Mouse (Mus musculus) forebrain, embryonic 14.5 days (tissue): ENCODE results near the gene Wwp2. TPM values are rescaled to one million over a fixed set of nuclear protein-coding genes. Genes with fewer than 3 reads are reported as not detected.

Experiments
- ATAC-seq: fragments of 200-750 bp; cut with Nextera tagmentation; 2 replicates; pipeline ENCODE4 v1.8.0; 2017; ENCODE audit warnings: mild to moderate bottlenecking, moderate library complexity
- DNase-seq: peaks from one replicate; pipeline ENCODE4 v3.0.0-alpha.2; 2015; ENCODE audit warnings: low spot score
- H3K27ac ChIP-seq: fragments of 300-500 bp; sonication (generic); 2 replicates; pipeline ENCODE4 v1.5.1; 2014; ENCODE audit warnings: low read depth, mild to moderate bottlenecking, control low read depth, low read length, moderate library complexity
- H3K27me3 ChIP-seq: fragments of 300-500 bp; sonication (generic); replicated peaks from 2 replicates; pipeline ENCODE4 v1.6.1; 2014; ENCODE audit warnings: low read length, control low read depth, mixed read lengths; ENCODE audit not compliant: control insufficient read depth, insufficient read depth
- H3K36me3 ChIP-seq: fragments of 300-500 bp; sonication (generic); 2 replicates; pipeline ENCODE4 v1.6.1; 2014; ENCODE audit warnings: low read length, control low read depth; ENCODE audit not compliant: control insufficient read depth, insufficient read depth
- H3K4me1 ChIP-seq: fragments of 300-500 bp; sonication (generic); 2 replicates; pipeline ENCODE4 v1.6.1; 2014; ENCODE audit warnings: antibody characterized with exemption, low read length, control low read depth; ENCODE audit not compliant: control insufficient read depth, insufficient read depth
- H3K4me2 ChIP-seq: fragments of 300-500 bp; sonication (generic); 2 replicates; pipeline ENCODE4 v1.6.1; 2014; ENCODE audit warnings: mild to moderate bottlenecking, control low read depth, low read length
- H3K4me3 ChIP-seq: fragments of 300-500 bp; sonication (generic); 2 replicates; pipeline ENCODE4 v1.5.1; 2014; ENCODE audit warnings: low read depth, low read length, control low read depth
- H3K9ac ChIP-seq: fragments of 300-500 bp; sonication (generic); 2 replicates; pipeline ENCODE4 v1.6.1; 2014; ENCODE audit warnings: mild to moderate bottlenecking, low read length, control low read depth, moderate library complexity
- H3K9me3 ChIP-seq: fragments of 300-500 bp; sonication (generic); replicated peaks from 2 replicates; pipeline ENCODE4 v1.6.1; 2016; ENCODE audit warnings: low read length, control low read depth, mixed read lengths; ENCODE audit not compliant: control insufficient read depth
- WGBS: fragments of 180-500 bp; shearing (Covaris S2); extraction: QIAGEN DNeasy Blood & Tissue Kit; methylation state at CpG from one replicate; pipeline ENCODE4 v1.1.7; 2014; 5-methylcytosine and 5-hydroxymethylcytosine counted together
- polyA plus RNA-seq: library from polyadenylated mRNA; unstranded; fragments of >200 nt; fragmentation: Nextera tagmentation; extraction: Ambion mirVana; gene quantifications from 2 replicates; pipeline ENCODE4 v1.2.1, GENCODE M21; 2014

Gene Wwp2
- polyA plus RNA-seq, 1 experiment from 2014 or later, result 40.4 TPM

DNA sequence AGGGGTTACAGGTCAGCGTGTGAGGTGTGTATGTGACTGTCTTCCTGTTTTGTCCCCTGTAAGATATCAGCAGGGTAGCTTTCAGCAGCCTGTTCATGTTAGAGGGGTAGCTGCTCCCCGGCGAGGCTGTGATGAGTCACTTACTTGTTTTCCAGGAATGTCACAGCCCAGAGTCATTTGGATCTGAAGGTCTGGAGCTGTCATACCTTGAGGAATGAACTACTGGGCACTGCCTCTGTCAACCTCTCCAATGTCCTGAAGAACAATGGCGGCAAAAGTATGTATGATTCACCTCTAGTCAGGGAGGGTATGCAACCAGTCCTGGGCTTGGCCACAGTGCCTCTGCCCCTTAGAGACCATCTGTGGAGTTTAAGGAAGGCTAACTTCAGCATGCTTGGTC is 21.6 kb downstream of the Wwp2 start:
- no peaks in the 10 kb centered on the region for H3K9me3 ChIP-seq
- H3K4me1 ChIP-seq, result no peaks in the 10 kb centered on the region
- no peak overlapping the region for H3K9ac ChIP-seq
- H3K27me3 ChIP-seq, result no peaks in the 10 kb centered on the region
- peaks cover 41% of the 10 kb centered on the region for H3K36me3 ChIP-seq
- 82% methylated on average over 4 of the region's 4 CpGs for WGBS
- ATAC-seq (no peak), DNase-seq (no peak)
- no peak overlapping the region for H3K4me2 ChIP-seq
- H3K27ac ChIP-seq, result no peak overlapping the region
- no peak overlapping the region for H3K4me3 ChIP-seq

DNA sequence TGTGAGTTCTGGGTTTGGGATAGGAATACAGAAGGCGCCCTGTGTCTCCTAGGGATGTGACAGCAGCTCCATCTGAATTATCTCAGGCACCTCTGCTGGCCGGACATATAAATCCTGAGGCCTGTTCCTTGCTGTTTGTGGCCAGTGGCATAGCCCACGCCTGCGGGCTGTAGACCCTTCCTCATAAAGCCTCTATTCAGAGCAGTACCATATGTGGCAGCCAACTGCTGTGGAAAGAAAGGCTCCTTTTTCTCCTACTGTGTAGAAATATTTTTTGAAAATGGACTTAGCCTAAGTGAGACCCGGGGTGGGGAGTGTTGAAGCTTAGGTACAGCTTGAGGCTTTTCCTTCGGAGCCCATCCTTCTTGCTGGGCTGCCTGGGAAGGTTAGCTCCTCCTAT is 22.1 kb downstream of the Wwp2 start:
- Histone ChIP-seq H3K27me3 (no peaks in the 10 kb centered on the region), H3K9me3 (no peaks in the 10 kb centered on the region), H3K4me2 (no peak overlapping the region), H3K4me3 (no peak overlapping the region), H3K4me1 (no peaks in the 10 kb centered on the region), H3K27ac (no peak overlapping the region), H3K9ac (no peak overlapping the region), H3K36me3 (peaks cover 45% of the 10 kb centered on the region)
- ATAC-seq (no peak), DNase-seq (no peak)
- 92% methylated on average over 6 of the region's 6 CpGs for WGBS

DNA sequence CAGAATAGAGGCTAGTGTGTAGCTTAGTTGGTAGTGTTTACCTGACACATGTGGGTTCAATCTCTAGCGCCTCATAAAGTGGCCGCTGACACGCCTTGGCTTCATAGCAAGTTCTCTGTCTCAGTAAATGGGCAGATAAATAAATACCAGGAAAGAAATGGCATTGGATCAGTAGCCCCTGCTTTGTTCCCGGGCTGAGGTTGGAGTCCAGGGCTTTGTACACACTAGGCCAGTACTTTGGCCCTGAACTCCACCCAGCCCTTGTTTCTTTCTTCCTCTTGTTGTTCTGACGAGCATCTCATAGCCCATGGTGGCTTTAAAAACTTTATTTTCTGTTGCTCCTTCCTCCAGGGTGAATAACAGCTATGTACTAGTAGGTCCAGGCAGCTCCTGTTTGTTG is 26.3 kb downstream of the Wwp2 start:
- no peak for DNase-seq
- Histone ChIP-seq H3K27ac (no peak overlapping the region), H3K4me3 (no peak overlapping the region), H3K27me3 (no peaks in the 10 kb centered on the region), H3K4me1 (no peaks in the 10 kb centered on the region), H3K9ac (no peak overlapping the region), H3K9me3 (no peaks in the 10 kb centered on the region), H3K36me3 (peaks cover 55% of the 10 kb centered on the region), H3K4me2 (no peak overlapping the region)
- WGBS, result 95% methylated on average over 5 of the region's 5 CpGs
- ATAC-seq, result no peak

DNA sequence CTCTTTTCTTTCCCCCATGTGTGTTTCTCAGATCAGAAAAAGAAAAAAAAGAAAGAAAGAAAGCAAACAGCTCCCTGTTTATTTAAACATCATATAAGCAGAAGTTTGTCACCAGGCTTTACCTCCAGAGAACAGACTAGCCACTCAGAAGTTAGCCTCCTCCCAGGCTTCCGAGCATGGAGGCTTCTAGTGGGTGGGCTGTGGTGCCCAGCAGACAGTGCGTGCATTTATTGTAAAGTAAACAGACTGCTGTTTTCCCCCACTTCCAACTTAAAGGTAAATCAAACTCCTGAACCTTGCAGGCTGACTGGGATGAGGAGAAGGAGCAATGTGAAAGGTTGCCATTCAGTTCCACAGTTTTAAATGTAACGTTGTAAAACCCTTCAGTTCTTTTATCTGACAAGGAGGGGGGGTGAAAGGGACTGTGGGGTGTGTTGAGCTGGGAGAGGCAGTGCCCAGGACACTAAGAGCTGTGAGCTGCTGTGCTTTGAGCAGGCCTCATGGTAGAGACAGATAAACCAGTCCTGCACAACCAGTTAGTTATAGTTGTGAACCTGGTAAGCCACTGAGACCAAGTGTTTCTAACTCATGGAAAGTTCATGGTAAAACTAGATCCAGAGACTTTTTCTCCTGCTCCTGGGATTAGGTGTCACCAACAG is 29.3 kb downstream of the Wwp2 start:
- no peak for ATAC-seq
- H3K9ac ChIP-seq, result no peak overlapping the region
- peaks cover 47% of the 10 kb centered on the region for H3K36me3 ChIP-seq
- no peak overlapping the region for H3K27ac ChIP-seq
- H3K9me3 ChIP-seq, result no peaks in the 10 kb centered on the region
- H3K27me3 ChIP-seq, result no peaks in the 10 kb centered on the region
- H3K4me1 ChIP-seq, result no peaks in the 10 kb centered on the region
- H3K4me3 ChIP-seq, result no peak overlapping the region
- DNase-seq, result no peak
- H3K4me2 ChIP-seq, result no peak overlapping the region
- 69% methylated on average over 3 of the region's 3 CpGs for WGBS

DNA sequence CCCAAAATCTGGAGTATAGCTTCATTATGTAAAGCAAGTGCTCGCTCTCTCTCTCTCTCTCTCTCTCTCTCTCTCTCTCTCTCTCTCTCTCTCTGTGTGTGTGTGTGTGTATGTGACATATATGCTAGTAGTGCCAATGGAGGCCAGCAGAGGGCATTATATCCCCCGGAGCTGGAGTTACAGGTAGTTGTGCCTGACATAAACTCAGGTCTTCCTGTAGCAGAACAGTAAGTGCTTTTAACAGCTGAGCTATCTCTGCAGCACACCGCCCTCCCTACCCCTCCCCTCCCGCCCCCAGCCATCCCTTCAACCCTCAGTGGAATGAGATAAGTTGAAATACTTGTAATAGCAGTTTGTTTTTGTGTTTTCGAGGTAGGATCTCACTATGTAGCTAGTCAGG is 30.5 kb downstream of the Wwp2 start:
- Histone ChIP-seq H3K27ac (no peak overlapping the region), H3K36me3 (peaks cover 38% of the 10 kb centered on the region), H3K4me1 (no peaks in the 10 kb centered on the region), H3K4me2 (no peak overlapping the region), H3K9ac (no peak overlapping the region), H3K4me3 (no peak overlapping the region), H3K27me3 (no peaks in the 10 kb centered on the region), H3K9me3 (no peaks in the 10 kb centered on the region)
- DNase-seq (no peak), ATAC-seq (no peak)
- WGBS, result 90% methylated on average over 5 of the region's 5 CpGs

DNA sequence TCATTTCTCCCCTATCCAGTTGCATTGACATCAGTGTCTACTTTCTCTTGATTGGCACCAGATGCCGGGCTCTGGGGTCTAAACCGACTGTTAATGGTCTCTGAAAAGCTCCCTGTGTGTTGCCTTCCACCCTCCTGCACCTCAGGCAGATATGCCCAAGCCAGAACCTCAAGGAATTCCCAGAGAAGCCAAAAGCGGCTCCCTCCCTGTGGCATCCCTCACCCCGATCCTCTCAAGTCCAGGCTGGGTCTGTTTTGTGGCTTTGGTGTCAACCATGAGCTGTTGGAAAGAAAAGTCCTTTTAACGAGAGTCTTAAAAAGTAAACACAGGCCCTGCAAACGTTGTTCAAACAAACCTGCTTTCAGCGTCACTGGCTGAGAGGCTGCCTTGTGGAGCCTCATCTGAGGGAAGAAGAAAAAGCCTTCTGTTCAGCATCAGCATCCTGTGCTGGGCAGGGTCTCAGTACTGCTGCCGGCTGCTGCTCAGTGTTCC is 32.7 kb downstream of the Wwp2 start:
- Histone ChIP-seq H3K27ac (no peak overlapping the region), H3K4me1 (no peaks in the 10 kb centered on the region), H3K9me3 (no peaks in the 10 kb centered on the region), H3K9ac (no peak overlapping the region), H3K27me3 (no peaks in the 10 kb centered on the region), H3K4me2 (no peak overlapping the region), H3K4me3 (no peak overlapping the region), H3K36me3 (peaks cover 29% of the 10 kb centered on the region)
- DNase-seq (no peak), ATAC-seq (no peak)
- 55% methylated on average over 8 of the region's 8 CpGs for WGBS

DNA sequence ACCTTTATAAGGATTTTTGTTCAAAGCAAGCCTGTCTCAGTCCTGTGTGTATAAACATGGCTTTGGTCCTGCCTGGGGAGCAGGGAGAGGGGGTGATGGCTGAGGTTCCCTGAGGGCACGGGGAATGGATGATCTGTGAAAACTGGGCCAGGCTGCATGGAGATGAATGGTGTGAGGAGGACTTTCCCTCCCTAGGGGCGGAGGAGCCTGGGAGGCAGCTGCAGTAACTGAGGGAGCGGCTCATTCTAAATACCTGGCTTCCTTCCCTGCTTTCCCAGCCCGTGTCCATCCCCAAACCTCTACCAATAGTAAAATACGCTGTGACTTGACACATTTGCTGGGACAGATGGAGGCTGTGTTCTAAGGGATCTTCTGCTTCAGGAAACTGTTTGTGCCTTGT is 34.1 kb downstream of the Wwp2 start:
- DNase-seq, result no peak
- 80% methylated on average over 5 of the region's 5 CpGs for WGBS
- H3K27me3 ChIP-seq, result no peaks in the 10 kb centered on the region
- no peak for ATAC-seq
- no peak overlapping the region for H3K4me2 ChIP-seq
- peaks cover 24% of the 10 kb centered on the region for H3K36me3 ChIP-seq
- H3K27ac ChIP-seq, result no peak overlapping the region
- no peak overlapping the region for H3K9ac ChIP-seq
- H3K4me3 ChIP-seq, result no peak overlapping the region
- H3K4me1 ChIP-seq, result no peaks in the 10 kb centered on the region
- H3K9me3 ChIP-seq, result no peaks in the 10 kb centered on the region

DNA sequence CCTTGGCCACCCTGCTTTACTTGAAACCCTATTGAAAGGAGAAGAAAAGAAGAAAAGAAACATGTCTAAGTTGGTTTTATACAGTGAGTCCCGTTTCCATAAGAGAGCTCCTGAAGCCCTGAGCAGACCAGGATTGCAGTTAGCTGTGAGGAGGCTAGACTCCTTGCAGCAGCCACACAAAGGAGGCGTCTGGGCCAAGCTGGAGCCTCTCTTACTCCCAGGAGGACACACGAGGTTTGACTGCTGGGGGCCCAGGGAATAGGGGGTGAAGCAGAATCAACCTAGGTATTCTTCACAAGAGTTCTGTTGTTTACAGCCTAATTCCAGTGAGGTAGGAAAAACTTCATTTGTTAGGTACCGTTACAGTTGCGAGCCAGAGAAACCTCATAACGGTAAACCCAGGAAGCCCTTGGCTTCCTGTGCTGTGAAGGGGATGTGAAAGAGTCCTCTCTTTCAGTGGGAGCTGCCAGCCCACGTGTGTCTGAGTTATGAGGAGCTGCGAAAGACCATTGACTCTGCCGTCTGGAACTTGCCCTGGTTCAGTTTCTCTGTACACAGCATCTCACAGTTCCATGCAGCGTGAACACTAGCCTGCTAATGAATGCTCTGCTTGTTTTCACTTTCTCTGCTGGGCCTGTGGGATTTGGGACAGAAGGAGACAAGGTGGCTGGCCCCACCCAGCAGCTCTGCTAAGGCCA is 36.4 kb downstream of the Wwp2 start:
- Histone ChIP-seq H3K9me3 (no peaks in the 10 kb centered on the region), H3K27ac (no peak overlapping the region), H3K36me3 (peaks cover 10% of the 10 kb centered on the region; the same call in 1 of the 2 replicates), H3K27me3 (no peaks in the 10 kb centered on the region), H3K4me1 (no peaks in the 10 kb centered on the region), H3K9ac (no peak overlapping the region), H3K4me2 (no peak overlapping the region), H3K4me3 (no peak overlapping the region)
- WGBS, result 73% methylated on average over 10 of the region's 10 CpGs
- DNase-seq, result no peak
- no peak for ATAC-seq

DNA sequence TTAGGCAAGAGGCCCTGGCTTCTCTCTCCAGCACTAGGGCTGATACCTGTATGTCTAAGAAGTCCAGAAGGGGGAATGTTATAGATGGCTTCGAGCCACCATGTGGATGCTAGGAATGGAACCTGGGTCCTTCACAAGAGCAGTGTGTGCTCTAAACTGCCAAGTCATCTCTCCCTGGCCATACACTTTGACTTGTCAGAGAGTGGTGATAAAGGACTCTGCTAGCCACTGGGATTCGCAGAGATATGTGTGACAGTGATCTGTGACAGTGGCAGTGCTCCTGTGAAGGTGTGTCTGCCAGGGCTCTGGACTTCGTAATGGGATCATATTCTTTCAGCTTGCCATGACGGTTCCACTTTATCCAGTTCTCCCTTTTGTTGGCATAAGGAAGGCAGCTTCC is 37.2 kb downstream of the Wwp2 start:
- ATAC-seq, result no peak
- DNase-seq, result no peak
- Histone ChIP-seq H3K36me3 (peaks cover 6% of the 10 kb centered on the region; the same call in 1 of the 2 replicates), H3K27ac (no peak overlapping the region), H3K9ac (no peak overlapping the region), H3K4me3 (no peak overlapping the region), H3K4me1 (no peaks in the 10 kb centered on the region), H3K4me2 (no peak overlapping the region), H3K27me3 (no peaks in the 10 kb centered on the region), H3K9me3 (no peaks in the 10 kb centered on the region)
- WGBS, result 96% methylated on average over 4 of the region's 4 CpGs
